Mouse (Mus musculus) urinary bladder, postnatal 10 days (tissue): ENCODE measurements around the gene Tstd3.
"Not testable (repeated sequence)": the region's sequence is repeated elsewhere in the genome, so short reads cannot be mapped to it uniquely, and the experiment has no call there.

ENCODE experiments used
- DNase-seq: peaks from one replicate; pipeline ENCODE4 v3.0.0; 2022; ENCODE audit warnings: low spot score

The Tstd3 gene

DNA sequence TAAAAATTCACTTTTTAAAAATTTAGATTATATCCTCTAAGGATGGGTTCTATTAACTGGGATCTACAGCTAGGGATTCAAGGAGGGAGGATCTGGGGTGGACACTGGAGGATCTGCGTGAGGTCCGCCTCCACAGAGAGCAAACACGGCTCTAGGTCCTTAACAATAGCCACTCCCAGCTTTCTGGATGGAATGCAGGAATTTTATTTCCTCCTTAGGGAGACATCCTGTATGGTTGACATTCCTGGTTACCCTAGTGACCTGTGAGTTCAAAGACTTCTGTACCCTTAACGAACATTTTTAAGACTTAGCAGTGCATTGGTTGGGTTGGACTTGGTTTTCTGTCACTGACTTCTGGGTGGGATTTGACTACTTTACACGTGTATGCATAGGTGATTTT is 21.3 kb downstream of the Tstd3 start:
- DNase-seq, result no peak

DNA sequence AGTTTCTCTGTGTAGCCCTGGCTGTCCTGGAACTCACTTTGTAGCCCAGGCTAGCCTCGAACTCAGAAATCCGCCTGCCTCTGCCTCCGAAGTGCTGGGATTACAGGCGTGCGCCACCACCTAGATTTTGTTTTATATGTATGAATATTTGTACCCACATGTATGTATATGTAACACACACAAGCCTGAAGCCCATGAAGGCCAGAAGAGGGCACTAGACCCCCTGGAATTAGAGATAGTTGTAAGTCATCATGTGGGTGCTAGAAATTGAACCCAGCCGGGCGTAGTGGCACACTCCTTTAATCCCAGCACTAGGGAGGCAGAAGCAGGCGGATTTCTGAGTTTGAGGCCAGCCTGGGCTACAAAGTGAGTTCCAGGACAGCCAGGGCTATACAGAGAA is 22.9 kb downstream of the Tstd3 start:
- not testable (repeated sequence) for DNase-seq

DNA sequence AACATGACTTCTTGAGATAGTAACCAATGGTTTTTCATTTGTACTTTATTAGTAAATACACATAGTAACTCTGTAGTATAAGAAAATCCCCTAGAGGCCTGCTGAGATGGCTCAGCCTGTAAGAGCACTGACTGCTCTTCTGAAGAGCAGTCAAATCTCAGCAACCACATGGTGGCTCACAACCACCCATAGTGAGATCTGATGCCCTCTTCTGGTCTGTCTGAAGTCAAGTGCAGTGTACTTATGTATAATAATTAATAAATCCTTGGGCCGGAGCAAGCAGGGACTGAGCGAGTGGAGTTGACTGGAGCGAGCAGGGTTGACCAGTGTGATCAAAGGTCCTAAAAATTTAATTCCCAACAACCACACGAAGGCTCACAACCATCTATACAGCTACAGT is 27.8 kb downstream of the Tstd3 start:
- DNase-seq, result no peak

DNA sequence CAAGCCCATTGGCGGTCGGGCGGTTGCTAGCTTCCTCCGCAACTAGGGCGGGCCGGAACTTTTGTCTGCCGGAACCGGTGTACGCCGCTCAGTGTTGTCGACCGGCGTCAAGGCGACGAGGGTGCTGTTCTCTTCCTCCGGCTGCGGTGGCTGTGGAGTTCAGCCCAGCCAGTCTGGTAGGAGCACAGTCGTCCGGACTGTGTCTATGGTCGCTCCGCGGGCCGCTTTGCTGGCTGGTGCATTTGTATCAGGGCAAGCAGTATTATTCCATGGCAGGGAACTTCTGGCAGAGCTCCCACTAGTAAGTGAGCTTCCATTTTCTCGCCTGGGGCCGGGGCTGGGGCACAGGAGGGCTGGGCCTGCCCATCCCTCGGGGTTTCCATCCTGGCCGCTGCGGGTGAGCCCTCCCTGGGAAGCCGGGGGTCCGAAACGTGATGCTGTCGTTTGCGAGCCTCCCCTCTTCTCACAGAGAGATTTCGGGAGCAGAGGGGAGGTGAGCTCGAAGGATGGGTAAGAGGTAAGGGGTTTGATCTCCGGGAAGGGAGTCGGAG is 39.3 kb downstream of the Tstd3 start, which contains the start of gene Ccnc:
Gene Ccnc (plus strand): TSS at position 87 of the 551 bp plus-strand sequence.
- DNase-seq, result peak; percentile 62

DNA sequence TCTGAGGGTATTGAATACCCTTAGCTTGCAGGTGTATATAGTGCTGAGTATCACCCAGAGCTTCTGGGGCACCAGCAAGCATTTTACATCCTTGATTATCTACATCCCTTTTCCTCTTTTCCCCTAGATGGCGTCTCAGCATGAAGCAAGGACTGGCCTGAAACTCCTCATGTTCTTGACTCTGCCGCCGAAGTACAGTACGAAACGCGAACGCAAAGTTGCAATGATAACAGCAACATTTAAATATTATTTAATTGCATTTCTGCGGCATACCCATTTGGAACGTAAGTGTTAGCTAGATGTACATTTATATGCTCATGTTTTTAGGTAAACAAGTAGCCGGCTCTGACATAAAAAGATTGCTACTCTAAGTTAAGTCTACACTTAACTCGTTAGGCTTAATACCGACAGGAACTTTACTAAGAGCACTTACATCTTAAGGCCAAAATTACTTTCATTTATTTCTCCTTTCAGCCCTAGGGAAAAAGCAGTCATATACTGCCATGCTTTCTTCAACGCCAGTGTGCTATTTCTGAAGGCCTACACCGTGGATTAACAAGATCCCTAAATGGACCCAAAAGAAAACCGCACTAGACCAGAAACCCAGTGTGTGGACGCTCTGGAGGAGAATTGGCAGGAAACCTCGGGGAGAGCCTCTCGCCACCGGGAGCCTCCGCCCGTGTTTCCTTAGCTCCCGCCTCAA is 39.9 kb downstream of the Tstd3 start:
- no peak for DNase-seq

DNA sequence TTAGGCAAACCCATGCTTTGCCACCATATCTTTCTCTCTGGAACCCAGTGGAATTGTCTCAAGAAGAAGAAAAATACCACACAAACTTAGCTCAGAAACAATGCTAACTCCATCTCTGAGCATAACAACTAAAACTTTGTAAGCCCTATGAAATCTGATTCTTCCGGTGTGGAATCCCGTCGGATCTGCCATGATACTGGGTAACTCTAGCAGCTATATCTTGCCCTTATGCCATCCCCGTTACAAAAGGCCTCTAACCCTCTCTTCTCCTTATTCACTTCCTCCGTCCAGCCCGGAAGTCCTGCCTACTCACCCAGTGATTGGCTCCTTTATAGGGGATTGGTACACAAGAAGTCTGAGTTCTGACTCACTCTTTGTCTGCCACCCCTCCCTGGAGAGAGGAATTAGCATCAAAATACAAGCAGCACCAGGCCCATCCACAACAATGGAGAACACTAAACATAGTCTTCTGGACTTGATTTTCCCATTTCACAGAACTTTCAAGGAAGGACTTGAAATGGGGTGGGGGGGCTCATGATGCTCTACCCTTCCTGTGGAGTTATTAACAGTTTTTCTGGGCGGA is 44.2 kb downstream of the Tstd3 start:
- no peak for DNase-seq

DNA sequence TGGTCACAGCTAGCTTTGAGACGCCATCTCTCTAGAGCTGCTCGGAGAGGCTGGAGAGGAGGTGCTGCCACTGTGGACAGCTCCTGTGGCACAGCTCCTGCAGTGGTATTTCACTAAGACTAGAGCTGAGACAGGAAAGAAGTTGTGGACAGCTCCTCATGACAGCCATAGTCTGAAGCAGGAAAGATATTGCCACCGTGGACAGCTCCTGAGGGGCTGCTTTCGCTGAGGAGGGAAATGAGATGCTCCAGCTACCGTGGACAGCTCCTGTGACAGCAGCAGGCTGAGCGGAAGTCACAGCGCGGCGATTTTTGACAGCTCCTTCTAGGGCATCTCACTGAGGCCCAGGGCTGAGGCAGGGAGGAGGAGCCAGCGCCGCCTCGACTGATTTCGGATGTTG is 54.9 kb downstream of the Tstd3 start:
- peak; percentile 48 for DNase-seq
